Mouse (Mus musculus) thymus, adult 18-20 months (tissue): ENCODE data around the gene Kcng1.

ENCODE experiments used
- DNase-seq, 2 experiments: peaks; one replicate each; pipeline ENCODE4 v3.0.0; 2022; ENCODE audit warnings: mixed read lengths in 2 of 2

Kcng1 gene

GRCm38 (mm10) chr2:168259046-168259445 lies 22.5 kb downstream of the Kcng1 start:
- DNase-seq, result no peak

- DNase-seq, result no peak
Observed at GRCm38 (mm10) chr2:168257188-168257587, 24.3 kb downstream of the Kcng1 start.

- no peak for DNase-seq
Observed at GRCm38 (mm10) chr2:168256506-168256905, 25.0 kb downstream of the Kcng1 start.

GRCm38 (mm10) chr2:168253822-168254221 lies 27.7 kb downstream of the Kcng1 start:
- DNase-seq, result no peak

GRCm38 (mm10) chr2:168252639-168253292 lies 28.8 kb downstream of the Kcng1 start:
- DNase-seq, result no peak

- peak; percentile 20 to 51 for DNase-seq
Observed at GRCm38 (mm10) chr2:168250270-168250669, 31.3 kb downstream of the Kcng1 start.

- DNase-seq, result no peak
Observed at GRCm38 (mm10) chr2:168248856-168249245, 32.7 kb downstream of the Kcng1 start.

- DNase-seq, result no peak
Observed at GRCm38 (mm10) chr2:168248167-168248855, 33.2 kb downstream of the Kcng1 start.

- no peak for DNase-seq
Observed at GRCm38 (mm10) chr2:168245571-168245970, 36.0 kb downstream of the Kcng1 start.

- no peak for DNase-seq
Observed at GRCm38 (mm10) chr2:168243278-168243677, 38.3 kb downstream of the Kcng1 start.

- no peak for DNase-seq
Observed at GRCm38 (mm10) chr2:168242841-168243240, 38.7 kb downstream of the Kcng1 start.

GRCm38 (mm10) chr2:168238335-168238734 lies 43.2 kb downstream of the Kcng1 start:
- DNase-seq, result no peak

GRCm38 (mm10) chr2:168233286-168233685 lies 48.2 kb downstream of the Kcng1 start:
- no peak for DNase-seq

- DNase-seq, result peak in 1 of 2 experiments; percentile 12
Observed at GRCm38 (mm10) chr2:168231471-168231829, 50.1 kb downstream of the Kcng1 start.

- DNase-seq, result peak in 1 of 2 experiments; percentile 20
Observed at GRCm38 (mm10) chr2:168230773-168231470, 50.6 kb downstream of the Kcng1 start.

GRCm38 (mm10) chr2:168230026-168230728 lies 51.4 kb downstream of the Kcng1 start, which contains the start of the genes Gm20716, Dpm1 and Mocs3:
Gene Gm20716, minus strand, starts transcription at chr2:168230364.
Gene Dpm1, minus strand, starts transcription at chr2:168230591.
Gene Mocs3, plus strand, starts transcription at chr2:168230622.
- DNase-seq, result peak; percentile 69 to 76

GRCm38 (mm10) chr2:168229116-168230025 lies 52.2 kb downstream of the Kcng1 start:
- no peak for DNase-seq

- no peak for DNase-seq
Observed at GRCm38 (mm10) chr2:168223326-168223725, 58.2 kb downstream of the Kcng1 start.

GRCm38 (mm10) chr2:168213788-168214397 lies 67.6 kb downstream of the Kcng1 start:
- no peak for DNase-seq
